Mouse (Mus musculus) inflammation-experienced regulatory T-cells, adult 6 months (primary cell): ENCODE results near the gene Pitpnm1. TPM values are rescaled to one million over a fixed set of nuclear protein-coding genes. Genes with fewer than 3 reads are reported as not detected.
A peak's percentile ranks its signal among the peaks of the same experiment; 100 is the strongest.

ENCODE experiments used
- ATAC-seq: one replicate; pipeline ENCODE4 v1.8.0; 2017
- polyA plus RNA-seq, 3 experiments: library from polyadenylated mRNA; unstranded; fragments of 100-300 nt; shearing (Covaris generic); gene quantifications; one replicate each; pipeline ENCODE4 v1.2.1; 2017

The Pitpnm1 gene
- polyA plus RNA-seq, 3 experiments from 2014 or later: 80.6 to 147 (median 88.8) TPM

DNA sequence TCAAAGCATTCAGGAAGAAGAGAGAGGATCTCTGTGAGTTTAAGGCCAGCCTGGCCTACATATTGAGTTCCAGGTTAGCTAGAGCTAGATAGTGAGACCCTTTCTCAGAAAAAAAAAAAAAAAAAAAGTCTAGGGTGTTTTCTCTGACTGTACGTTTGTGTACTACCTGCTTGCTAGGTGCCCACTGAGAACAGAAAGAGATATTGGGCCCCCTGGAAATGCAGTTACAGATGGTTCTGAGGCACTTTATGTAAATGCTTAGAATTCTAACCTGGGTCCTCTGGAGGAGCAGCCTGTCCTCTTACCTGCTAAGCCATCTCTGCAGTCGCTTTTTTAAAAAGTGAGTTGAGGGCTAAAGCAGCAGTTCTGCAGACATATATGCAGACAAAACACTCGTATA lies 4.0 kb upstream of the Pitpnm1 start:
- ATAC-seq: no peak

DNA sequence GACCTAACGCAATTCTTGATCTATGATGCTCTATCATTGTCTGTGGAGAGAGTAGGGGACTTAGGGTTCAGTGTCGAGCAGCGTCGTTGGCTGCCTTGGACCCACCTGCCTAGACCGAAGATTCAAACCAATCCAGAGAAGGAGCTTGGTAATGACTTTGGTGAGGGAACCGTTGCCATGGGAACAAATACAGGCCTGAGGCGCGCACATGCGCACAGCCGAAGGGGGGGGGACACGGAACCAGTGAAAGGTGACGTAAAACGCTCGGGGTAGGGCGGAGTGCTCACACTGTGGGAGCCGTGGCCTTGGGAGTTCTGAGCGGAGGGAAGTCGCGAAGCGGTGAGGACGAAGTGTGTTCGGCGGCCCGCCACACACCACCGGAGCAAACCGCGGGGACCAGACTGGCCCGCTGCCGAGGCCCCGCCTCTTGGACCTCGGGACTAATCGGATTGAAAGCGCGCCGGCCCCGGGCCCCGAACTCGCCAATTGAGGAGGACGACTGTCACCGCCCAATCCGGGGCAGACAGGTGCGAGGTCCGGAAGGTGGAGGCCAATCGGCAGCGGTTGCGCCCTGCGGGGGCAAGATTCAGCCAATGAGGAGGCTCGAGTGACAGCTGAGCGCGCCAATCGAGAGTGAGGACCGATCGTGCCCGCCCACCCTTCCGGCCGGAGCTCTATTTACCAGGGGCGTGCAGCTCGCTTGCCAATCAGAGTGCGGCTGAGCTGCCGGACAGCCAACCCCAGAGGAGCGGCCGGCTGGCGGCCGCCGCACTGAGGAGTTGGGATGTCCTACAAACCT lies 3.0 kb upstream of the Pitpnm1 start, which contains the start of gene Cdk2ap2:
Gene Cdk2ap2 (plus strand): TSS at position 541 of the 799 bp plus-strand sequence.
- peak; percentile 77 for ATAC-seq

DNA sequence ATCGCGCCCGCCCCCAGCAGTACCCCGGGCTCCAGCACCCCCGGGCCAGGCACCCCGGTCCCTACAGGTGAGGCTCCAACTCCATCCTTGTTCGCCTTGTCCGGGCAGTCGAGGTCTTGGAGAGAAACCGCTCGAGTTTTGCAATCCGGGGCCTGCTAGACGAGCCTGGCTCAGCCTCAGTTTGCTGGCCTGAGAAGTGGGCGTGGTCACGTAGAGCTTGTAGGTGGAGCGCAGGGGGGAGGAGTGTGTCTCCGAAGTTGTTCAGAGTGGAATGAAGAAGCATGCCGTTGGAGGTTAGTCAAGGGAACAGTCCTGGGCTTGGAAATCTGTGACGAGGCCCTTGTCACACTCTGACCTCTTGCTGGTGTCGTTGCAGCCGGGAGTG lies 2.4 kb upstream of the Pitpnm1 start:
- ATAC-seq: peak; percentile 18

DNA sequence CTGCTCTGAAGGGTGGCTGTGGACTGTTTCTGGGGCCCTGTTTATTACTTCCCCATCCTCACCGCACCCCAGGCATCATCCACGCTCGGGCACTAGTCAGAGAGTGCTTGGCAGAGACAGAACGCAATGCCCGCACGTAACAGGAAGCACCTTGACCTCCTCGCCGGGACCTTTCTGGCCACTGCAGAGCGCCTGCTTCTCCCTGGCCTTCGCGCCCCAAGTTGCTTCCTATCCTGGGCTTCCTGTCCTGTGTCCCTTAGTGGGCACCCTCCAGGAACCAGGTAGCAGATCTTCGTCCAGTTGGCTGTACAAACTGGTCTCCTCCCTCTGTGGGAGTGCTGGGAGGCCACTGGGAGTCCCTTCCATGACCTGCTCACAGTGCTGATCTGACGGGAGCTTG lies 1.4 kb upstream of the Pitpnm1 start:
- no peak for ATAC-seq

DNA sequence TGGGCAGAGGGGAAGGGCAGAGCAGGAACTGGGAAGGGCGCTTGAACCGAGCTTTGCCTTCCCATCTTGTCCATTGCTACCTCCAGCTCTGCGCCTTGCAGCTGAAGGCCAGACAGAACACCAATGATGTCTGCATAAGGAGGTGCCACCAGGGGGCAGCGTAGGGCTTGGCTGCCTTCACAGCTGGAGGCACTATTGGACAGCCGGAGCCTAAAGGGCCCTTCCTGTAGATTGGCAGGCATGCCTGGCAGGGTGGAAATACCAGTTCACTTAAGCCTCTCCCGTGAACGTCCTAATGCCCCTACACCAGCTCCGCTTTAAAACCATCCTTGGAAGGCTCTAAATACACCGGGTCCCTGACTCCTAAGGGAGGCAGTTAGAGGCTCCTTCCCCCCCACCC lies 742 bp upstream of the Pitpnm1 start:
- ATAC-seq: peak; percentile 32

DNA sequence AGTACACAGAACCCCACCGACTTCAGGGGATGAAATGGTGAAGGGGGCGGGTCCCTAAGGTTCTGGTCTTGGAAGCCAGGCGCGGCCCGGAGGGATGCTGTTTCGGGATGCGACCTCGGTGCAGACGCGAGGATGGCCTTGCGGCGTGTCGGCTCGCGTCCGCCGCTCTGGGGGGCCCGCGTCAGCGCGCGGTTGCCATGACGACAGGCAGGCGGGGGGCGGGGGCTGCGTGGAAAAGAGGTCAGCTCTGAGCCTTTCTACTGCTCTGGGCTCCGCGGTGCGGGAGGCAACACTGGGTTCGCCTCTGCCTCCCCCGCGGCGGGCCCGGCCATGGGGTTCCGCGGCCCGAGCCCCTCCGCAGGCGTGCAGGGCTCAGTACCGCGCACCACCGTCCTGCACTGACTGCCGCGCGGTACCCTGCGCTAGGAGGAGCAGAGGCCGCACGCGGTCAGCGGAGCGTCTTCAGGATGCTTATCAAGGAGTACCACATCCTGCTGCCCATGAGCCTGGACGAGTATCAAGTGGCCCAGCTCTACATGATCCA lies 992 bp downstream of the Pitpnm1 start:
- ATAC-seq: no peak

DNA sequence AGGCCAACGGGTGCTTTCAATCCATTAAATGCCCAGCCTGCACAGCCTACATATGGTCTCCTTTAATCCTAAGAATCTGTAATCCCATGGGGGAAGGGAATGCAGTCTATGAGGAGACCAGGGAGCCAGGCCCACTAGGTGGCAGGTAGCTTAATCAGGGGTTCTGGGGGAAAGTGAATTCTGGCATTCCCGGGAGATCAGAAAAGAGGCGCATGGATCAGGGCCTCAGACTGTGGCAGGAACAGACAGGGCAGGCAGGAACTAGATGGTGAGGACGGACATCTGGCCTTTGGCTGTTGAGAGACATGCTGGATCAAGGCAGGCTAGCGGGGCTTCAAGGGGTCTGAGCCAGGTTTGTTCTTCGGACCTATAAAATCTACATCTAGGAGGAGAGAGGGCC lies 1.7 kb downstream of the Pitpnm1 start:
- no peak for ATAC-seq

DNA sequence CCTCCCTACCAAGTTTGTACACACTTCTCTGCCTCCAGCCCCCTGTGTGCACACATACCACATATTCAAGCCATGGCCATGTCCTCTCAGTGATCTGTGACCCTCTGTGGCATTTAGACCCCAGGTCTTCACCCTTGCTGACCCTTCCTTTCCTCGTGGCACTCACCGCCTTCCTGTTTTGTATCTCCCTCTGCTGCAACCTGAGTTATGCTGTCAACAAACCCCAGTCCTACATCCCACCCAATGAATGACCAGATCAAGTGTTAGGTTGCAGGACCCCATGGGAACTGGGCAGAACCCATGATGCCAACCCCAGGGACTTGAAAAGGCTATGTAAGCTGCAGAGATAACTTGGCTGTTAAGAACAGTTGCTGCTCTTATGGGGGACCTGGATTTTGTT lies 2.3 kb downstream of the Pitpnm1 start:
- no peak for ATAC-seq

DNA sequence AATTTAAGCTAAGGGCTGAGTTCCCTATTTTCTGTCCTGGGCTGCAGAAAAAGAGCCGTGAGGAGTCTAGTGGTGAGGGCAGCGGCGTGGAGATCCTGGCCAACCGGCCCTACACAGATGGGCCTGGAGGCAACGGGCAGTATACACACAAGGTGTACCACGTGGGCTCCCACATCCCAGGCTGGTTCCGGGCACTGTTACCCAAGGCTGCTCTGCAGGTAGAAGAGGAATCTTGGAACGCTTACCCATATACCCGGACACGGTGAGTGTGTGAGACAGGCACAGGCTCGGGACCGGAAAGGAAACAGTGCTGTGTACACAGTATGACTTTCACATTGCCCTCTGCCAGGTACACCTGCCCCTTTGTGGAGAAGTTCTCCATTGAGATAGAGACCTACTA lies 2.8 kb downstream of the Pitpnm1 start:
- ATAC-seq: no peak

DNA sequence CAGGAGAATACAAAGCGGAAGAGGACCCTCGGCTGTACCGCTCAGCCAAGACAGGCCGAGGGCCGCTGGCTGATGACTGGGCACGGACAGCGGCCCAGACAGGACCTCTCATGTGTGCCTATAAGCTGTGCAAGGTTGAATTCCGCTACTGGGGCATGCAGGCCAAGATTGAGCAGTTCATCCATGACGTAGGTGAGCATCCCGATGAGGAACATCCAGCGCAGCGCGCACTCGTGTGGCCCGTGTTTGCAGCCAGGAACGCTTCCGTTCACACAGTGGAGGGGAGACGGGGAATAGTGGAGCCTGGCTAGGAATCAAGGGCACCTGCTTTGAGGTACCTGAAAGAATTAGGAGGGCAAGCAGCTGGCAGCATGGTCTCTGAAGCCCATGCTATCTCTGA lies 3.5 kb downstream of the Pitpnm1 start:
- no peak for ATAC-seq

DNA sequence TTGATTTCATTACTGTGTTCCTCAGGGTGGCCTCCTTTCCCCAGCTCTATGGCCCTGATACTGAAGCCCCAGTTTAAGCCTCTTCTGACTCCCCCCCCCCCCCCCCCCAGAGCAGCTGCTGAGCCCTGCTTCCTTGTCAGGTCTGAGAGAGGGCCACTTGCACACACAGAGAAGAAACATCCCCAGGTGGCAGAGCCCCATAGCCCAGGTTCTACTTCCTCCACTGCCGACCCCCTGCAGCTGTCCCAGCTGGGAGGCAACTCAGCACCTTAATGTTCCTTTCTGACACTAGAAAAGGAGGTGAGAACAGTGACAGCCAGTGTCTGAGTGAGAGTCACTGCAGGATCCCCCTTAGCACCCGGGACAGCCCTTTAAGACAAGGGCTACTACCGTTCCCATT lies 4.0 kb downstream of the Pitpnm1 start:
- ATAC-seq: no peak

DNA sequence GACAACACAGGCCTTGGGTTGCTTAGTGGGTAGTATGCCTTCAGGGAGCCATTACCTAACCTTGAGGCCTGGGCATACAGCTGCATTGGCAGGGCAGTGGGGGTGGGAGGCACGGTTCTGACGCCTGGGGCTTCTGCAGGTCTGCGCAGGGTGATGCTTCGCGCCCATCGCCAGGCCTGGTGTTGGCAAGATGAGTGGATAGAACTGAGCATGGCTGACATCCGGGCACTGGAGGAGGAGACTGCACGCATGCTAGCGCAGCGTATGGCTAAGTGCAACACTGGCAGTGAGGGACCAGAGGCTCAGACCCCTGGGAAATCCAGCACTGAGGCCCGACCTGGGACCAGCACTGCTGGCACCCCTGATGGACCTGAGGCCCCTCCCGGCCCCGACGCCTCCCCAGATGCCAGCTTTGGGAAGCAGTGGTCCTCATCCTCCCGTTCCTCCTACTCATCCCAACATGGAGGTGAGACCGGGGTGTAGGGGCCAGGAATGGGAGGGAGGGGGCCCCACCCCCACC lies 4.9 kb downstream of the Pitpnm1 start:
- no peak for ATAC-seq

DNA sequence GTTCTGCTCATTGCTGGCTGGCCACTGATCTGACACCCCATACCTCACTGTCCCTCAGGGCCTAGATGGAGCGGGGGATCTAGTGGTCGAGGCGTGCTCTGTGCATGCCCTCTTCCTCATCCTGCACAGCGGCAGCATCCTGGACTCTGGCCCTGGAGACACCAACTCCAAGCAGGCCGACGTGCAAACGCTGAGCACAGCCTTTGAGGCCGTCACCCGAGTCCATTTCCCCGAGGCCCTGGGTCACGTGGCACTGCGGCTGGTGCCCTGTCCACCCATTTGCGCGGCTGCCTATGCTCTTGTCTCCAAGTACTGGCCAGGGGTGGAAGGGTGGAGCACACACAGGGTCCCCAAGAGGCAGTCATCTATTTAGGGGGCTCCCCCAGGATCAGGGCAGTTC lies 6.9 kb downstream of the Pitpnm1 start:
- ATAC-seq: no peak

DNA sequence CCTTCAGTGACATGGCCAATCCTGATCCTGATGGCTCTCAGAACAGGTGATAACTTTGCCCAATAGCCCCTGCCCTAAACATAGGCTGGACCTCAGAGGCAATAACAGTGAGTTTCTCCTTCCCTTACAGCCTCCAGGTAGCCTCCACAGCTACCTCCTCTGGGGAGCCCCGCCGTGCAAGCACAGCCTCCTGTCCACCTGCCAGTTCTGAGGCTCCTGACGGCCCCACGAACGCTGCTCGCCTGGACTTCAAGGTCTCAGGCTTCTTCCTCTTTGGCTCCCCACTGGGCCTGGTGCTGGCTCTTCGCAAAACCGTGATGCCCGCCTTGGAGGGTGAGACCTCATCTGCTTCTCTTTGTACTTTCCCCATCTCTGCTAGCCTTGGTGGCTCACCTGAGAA lies 8.7 kb downstream of the Pitpnm1 start:
- no peak for ATAC-seq

DNA sequence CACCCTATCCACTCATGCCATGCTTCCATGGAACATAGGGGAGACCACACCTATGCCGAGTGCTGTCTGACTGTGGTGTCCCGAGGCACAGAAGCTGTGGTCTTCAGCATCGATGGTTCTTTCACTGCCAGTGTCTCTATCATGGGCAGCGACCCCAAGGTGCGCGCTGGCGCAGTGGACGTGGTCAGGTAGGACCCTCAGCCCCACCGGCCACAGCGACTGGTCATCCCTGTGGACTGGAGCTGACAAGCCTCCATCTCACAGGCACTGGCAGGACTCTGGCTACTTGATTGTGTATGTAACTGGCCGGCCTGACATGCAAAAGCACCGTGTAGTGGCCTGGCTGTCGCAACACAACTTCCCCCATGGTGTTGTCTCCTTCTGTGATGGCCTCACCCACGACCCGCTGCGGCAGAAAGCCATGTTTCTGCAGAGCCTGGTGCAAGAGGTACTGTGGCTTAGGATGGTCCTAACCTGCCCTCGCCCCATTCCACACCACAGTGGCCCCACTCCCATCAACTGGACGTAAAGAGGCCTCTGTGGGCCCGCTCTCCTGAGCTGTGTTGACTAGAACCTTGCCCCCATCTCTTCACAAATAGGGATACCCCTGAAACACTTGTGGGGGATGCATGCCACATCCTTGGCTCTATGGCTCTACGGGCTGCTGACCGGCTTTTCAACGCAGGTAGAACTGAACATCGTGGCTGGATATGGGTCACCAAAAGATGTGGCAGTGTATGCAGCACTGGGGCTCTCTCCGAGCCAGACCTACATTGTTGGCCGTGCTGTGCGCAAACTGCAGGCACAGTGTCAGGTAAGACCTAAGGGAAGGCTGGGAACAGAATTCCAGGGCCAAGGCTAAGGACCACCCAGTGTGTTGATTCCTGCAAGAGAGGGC lies 12.5 kb downstream of the Pitpnm1 start:
- no peak for ATAC-seq

DNA sequence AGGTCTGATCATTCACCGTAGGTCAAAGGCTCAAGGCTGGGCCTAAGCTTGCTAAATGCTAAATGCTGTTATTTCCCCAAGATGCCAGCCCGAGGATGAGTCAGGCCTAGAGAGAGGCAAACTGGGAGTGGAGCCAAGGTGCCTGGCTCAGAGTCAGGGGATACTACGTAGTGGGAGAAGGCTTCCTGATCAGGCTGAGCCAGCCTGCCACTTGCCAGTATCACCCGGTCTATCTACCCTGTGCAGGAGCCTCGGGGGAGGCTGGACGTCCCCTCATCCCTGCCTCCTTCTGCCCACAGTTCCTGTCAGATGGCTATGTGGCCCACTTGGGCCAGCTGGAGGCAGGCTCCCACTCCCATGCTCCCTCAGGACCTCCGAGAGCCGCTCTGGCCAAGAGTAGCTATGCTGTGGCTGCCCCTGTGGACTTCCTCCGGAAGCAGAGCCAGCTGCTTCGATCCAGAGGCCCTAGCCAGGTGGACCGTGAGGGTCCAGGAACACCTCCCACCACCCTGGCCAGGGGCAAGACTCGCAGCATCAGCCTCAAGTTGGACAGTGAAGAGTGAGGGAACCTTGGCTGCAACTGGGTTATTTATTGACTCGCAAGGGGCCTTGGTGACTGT lies 13.5 kb downstream of the Pitpnm1 start:
- peak; percentile 17 for ATAC-seq

DNA sequence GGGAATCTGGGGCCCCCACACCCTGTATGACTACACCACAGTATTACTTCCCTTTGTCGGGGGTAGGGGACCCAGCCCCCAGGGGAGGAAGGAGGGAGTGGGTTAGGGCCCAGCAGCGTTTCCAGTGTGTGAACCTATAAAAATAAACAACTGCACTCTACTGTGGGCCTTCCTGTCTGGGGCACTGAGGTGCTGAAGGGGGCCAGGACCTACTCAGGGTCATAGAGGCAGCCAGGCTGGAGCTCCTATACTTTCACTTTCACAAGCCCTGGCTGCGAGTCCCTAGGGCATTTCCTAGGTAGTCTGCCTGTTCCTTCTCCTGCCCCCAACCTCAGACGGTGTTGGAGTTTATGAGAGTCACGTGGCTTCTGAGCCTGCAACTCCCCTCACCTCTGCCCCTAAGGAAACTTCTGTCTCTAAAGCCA lies 14.0 kb downstream of the Pitpnm1 start:
- peak; percentile 84 for ATAC-seq

DNA sequence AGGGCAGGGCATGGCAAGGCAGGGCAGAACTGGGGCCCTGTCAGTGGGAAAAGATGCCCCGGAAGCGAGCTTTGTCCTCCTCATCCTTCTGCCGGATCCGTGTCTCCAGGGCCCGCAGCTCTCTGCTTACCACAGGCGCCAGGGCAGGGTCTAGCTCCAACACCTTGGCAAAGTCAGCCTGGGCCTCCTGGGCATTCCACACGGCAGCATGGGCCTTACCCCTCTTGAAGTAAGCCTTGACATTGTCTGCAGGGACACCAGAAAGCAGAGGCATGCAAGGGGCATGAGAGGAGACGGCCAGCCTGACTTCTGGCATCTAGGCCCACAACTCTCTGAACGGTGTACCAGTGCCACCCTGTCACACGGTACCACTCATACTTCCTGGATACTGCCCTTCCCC lies 14.8 kb downstream of the Pitpnm1 start:
- ATAC-seq: no peak

DNA sequence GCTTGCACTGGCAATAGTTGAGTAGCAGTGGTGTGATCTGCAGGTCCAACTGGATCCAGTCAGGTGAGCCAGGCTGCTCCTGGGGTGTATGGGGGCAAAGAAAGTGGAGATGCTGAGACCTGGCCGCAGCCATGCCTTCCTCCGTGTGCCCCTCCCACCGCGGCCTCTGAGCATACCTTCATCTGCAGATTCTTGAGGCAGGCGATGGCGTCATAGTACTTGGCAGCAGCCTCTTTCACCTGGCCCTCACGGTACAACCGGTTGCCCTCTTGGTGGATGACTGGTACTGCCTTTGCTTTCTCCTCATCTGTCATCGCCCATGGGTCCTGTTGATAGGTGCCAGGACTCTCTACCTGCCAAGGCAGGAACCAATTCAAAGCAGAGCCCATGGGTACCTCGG lies 15.3 kb downstream of the Pitpnm1 start:
- no peak for ATAC-seq

DNA sequence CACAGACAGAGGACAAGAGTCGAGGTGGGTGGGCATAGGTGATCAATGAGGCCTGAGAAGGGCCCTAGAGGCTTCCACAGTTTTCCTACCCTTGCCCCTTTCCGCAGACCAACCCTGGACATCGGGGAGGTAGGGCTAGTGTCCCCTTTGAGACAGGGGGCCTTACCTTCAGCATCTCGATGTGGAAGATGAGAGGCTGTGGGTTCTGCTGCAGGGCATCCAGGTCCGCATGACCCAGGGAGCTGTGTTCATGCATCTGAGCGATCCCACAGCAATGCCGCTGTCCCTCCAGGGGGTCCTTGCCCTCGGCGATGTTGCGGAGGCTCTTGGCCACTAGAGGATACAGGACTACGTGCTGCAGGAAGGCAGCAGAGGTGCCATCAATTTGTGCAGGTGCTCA lies 16.0 kb downstream of the Pitpnm1 start:
- ATAC-seq: no peak

DNA sequence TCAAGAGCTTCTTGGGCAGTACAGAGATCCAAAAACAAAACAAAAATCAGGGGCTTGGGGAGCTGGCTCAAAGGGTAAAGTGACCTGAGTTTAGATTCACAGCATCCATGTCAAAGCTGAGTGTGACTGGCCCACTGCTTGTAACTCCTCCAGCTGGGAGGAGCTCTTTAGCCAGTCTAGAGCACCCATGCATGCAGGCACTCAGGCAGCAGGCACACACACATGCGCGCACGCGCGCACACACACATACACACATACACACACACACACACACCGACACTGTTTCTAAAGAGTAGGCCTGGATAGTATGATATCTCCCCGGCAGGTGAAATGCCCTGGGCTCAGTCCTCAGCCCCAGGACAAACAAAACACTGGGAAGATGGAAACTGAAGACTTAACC lies 17.2 kb downstream of the Pitpnm1 start:
- ATAC-seq: no peak

DNA sequence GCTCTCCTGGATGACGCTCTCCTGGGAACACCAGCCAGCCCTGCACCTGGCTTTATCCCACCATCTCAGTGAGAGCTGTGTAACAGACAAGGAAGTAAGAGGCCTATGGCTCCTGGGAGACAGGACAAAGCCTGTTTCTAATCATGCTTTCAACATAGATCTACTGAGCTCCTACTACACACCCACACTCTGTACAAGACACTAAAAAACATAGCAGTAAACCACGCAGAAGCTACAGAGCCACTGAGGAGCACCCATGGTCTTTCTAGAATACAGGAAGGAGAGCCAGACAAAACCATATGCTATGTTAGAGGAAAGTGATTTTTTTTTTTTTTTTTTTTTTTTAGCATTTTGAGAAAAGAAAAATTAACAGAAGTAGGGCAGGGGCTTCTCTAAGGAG lies 18.6 kb downstream of the Pitpnm1 start:
- no peak for ATAC-seq
